Mouse (Mus musculus) neutrophil, adult 59 days (primary cell): ENCODE results near the gene Stx3. TPM values are rescaled to one million over a fixed set of nuclear protein-coding genes. Genes with fewer than 3 reads are reported as not detected.

ENCODE experiments used
- total RNA-seq, 2 experiments: library from RNA; stranded (reverse); gene quantifications; 1 replicate in 1 of 2; 2 replicates in 1 of 2; pipeline ENCODE4 v1.2.4; 2023

Stx3 gene
- 10 to 100 TPM; 15.2 to 19.7 TPM for total RNA-seq

GRCm38 (mm10) chr19:11819143-11819700 is at the start of gene Stx3:
Stx3 (minus strand) TSS chr19:11819403.

GRCm38 (mm10) chr19:11860966-11861365 is 41.8 kb upstream of the Stx3 start, which contains the start of gene Olfr1418:
Olfr1418 (minus strand) TSS chr19:11861066.

GRCm38 (mm10) chr19:11839119-11839518 is 19.9 kb upstream of the Stx3 start, which contains the start of gene Olfr1417:
Olfr1417 (minus strand) TSS chr19:11839219.

GRCm38 (mm10) chr19:11770205-11770892 is 48.9 kb downstream of the Stx3 start, which contains the start of gene Mrpl16:
Mrpl16 (plus strand) TSS chr19:11770391.

GRCm38 (mm10) chr19:11747298-11747697 is 71.9 kb downstream of the Stx3 start, which contains the start of gene Gif:
Gif (plus strand) TSS chr19:11747554.

Other genes with a start within 250 kb of the Stx3 start
- 10 to 100 TPM in 1 of 2 experiments, 1 to 10 TPM in 1; 8.6 to 13.8 TPM for gene Ms4a6d, start 214.6 kb downstream of the Stx3 start, total RNA-seq
- gene Ms4a2, start 195.7 kb downstream of the Stx3 start, total RNA-seq, result 1 to 10 TPM; 4.4 to 9.2 TPM
- gene Ms4a3, start 178.6 kb downstream of the Stx3 start, total RNA-seq, result 10 to 100 TPM; 81.0 to 87.7 TPM
- not detected for gene Oosp2, start 158.8 kb downstream of the Stx3 start, total RNA-seq
- under 1 TPM in 1 of 2 experiments, not detected in 1; 0.88 TPM for gene Oosp1, start 128.3 kb downstream of the Stx3 start, total RNA-seq
- gene Oosp3, start 122.3 kb downstream of the Stx3 start, total RNA-seq, result not detected
- not detected for gene Gif, start 71.8 kb downstream of the Stx3 start, total RNA-seq
- 10 to 100 TPM; 16.3 to 16.5 TPM for gene Mrpl16, start 49.0 kb downstream of the Stx3 start, total RNA-seq
- gene Olfr1417, start 19.8 kb upstream of the Stx3 start, total RNA-seq, result not detected
- not detected for gene Olfr1418, start 41.7 kb upstream of the Stx3 start, total RNA-seq
- not detected for gene Olfr1419, start 55.7 kb upstream of the Stx3 start, total RNA-seq
- gene Olfr1420, start 67.2 kb upstream of the Stx3 start, total RNA-seq, result not detected
- gene Patl1, start 93.0 kb upstream of the Stx3 start, total RNA-seq, result 10 to 100 TPM; 30.7 to 37.8 TPM
- 10 to 100 TPM; 40.7 to 41.3 TPM for gene Osbp, start 146.5 kb upstream of the Stx3 start, total RNA-seq
- gene Olfr1423, start 221.9 kb upstream of the Stx3 start, total RNA-seq, result not detected
- not detected for gene Olfr1424, start 243.3 kb upstream of the Stx3 start, total RNA-seq